Mouse (Mus musculus): ENCODE data around the gene 4930524B15Rik. TPM values are rescaled to one million over a fixed set of nuclear protein-coding genes. Genes with fewer than 3 reads are reported as not detected.

The 4930524B15Rik gene
- polyA plus RNA-seq, 1 experiment, result 0.12 TPM

DNA sequence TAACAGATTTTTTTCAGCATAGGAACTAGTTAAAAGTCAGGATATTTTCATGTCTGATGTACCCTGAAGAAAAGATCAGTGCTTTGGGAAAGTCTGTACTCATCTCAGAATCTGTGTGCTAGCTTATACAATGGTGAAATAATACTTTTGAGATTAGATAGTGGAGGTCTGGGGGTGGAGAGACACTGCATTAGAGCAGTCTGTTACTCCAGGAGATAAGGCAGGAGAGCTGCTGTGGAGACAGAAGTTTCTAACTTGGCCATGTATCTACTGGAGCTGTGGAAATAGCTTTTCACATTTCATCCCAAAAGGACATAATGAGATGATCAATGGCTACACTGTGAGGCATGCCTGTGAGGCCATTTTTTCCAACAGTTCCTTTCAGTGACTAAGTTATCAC, 17.9 kb downstream of the 4930524B15Rik start:
- no peak overlapping the region for H3K4me3 ChIP-seq (ENCODE audit: control insufficient read depth, insufficient read depth, low read length)
- TF ChIP-seq CTCF (IDR thresholded peaks at IDR 0.05; ENCODE audit: borderline replicate concordance, control insufficient read depth, extremely low read depth, insufficient read depth, low read length, poor library complexity) (no peak), POLR2A (IDR thresholded peaks at IDR 0.05; ENCODE audit: control insufficient read depth, extremely low read depth, insufficient read depth, low read length, poor library complexity) (no peak)

DNA sequence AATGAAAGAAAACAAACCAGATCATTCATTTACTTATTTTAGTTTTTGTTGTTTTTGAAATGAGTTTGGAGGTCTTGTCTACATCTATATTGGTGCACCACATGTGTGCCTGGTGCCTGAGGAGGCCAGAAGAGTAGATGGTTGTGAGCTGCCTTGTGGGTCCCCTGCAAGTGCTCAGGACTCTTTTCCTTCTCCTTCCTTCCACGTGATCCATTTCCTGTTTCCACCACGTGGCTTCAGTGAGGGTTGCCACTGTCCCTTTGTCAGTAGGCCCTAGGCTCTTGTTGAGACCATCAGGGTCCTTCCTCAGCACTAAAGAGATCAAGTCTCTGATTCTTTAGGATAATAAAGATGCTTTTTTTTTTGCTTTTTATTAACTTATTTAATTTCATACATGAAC, 19.4 kb downstream of the 4930524B15Rik start:
- TF ChIP-seq CTCF (IDR thresholded peaks at IDR 0.05; ENCODE audit: borderline replicate concordance, control insufficient read depth, extremely low read depth, insufficient read depth, low read length, poor library complexity) (no peak), POLR2A (IDR thresholded peaks at IDR 0.05; ENCODE audit: control insufficient read depth, extremely low read depth, insufficient read depth, low read length, poor library complexity) (no peak)
- 19% methylated on average over 2 of the region's 2 CpGs for WGBS
- no peak overlapping the region for H3K27ac ChIP-seq (ENCODE audit: control insufficient read depth, insufficient read depth, low read length)
- peaks cover 4% of the 10 kb centered on the region for H3K4me1 ChIP-seq (replicated peaks; ENCODE audit: control insufficient read depth, insufficient read depth, low read length)
- no peak overlapping the region for H3K4me3 ChIP-seq (ENCODE audit: control insufficient read depth, insufficient read depth, low read length)
- DNase-seq, result no peak
- no peaks in the 10 kb centered on the region for H3K27me3 ChIP-seq (ENCODE audit: control insufficient read depth, insufficient read depth, low read length)
- no peaks in the 10 kb centered on the region for H3K36me3 ChIP-seq (ENCODE audit: control insufficient read depth, insufficient read depth, low read length)

More for the DNA sequence above, 17.9 kb downstream of the 4930524B15Rik start:
- Histone ChIP-seq H3K27me3 (ENCODE audit: control insufficient read depth, insufficient read depth, low read length) (no peaks in the 10 kb centered on the region), H3K36me3 (ENCODE audit: control insufficient read depth, insufficient read depth, low read length) (no peaks in the 10 kb centered on the region), H3K27ac (ENCODE audit: control insufficient read depth, insufficient read depth, low read length) (no peak overlapping the region), H3K4me1 (replicated peaks; ENCODE audit: control insufficient read depth, insufficient read depth, low read length) (peaks cover 4% of the 10 kb centered on the region)
- DNase-seq, result no peak

DNA sequence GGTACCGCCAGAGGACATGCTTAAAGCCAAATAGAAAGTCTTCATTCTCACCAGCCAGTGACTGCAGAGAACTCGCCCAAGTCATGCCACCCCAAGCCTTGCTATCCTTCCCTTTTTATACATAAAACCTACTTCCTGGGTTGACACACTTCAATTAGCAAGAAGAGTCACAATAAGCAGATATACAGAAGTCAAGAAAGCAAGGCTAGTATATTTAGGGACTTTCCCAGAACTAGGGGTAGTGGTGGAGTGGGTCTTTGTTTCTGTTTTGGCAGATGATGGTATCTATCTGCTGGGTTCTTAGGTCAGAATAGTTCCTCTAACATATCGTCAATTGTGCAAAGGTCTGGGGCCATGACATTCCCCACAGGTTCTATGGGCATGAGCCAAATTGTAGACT, 27.1 kb downstream of the 4930524B15Rik start:
- Histone ChIP-seq H3K36me3 (ENCODE audit: control insufficient read depth, insufficient read depth, low read length) (no peaks in the 10 kb centered on the region), H3K4me3 (ENCODE audit: control insufficient read depth, insufficient read depth, low read length) (no peak overlapping the region), H3K27me3 (ENCODE audit: control insufficient read depth, insufficient read depth, low read length) (no peaks in the 10 kb centered on the region), H3K27ac (ENCODE audit: control insufficient read depth, insufficient read depth, low read length) (no peak overlapping the region), H3K4me1 (replicated peaks; ENCODE audit: control insufficient read depth, insufficient read depth, low read length) (peaks cover 4% of the 10 kb centered on the region)
- WGBS, result 82% methylated on average over 3 of the region's 3 CpGs
- DNase-seq, result no peak
- no peak for TF ChIP-seq CTCF (IDR thresholded peaks at IDR 0.05; ENCODE audit: borderline replicate concordance, control insufficient read depth, extremely low read depth, insufficient read depth, low read length, poor library complexity)
- no peak for TF ChIP-seq POLR2A (IDR thresholded peaks at IDR 0.05; ENCODE audit: control insufficient read depth, extremely low read depth, insufficient read depth, low read length, poor library complexity)

DNA sequence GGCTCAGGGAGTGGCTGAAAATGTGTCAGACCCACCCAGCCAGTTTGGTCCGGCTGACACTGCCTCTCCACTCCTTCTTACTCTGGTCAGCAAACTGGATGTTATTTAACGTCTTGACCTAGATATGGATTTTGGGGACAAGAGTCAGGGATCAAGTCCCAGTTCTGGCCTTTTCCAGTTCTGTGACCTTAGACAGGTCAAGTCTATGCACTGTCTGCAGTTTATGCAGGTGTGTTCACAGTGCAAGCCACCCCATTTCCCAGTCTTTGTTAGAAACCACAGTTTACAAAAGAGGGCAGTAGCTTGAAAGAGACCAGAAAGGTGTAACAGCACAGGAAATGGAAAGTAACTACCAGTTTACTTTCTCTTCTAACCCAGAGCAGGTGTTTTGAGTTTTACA, 34.3 kb downstream of the 4930524B15Rik start:
- 28% methylated on average over 2 of the region's 2 CpGs for WGBS
- no peak for TF ChIP-seq POLR2A (IDR thresholded peaks at IDR 0.05; ENCODE audit: control insufficient read depth, extremely low read depth, insufficient read depth, low read length, poor library complexity)
- no peak for TF ChIP-seq CTCF (IDR thresholded peaks at IDR 0.05; ENCODE audit: borderline replicate concordance, control insufficient read depth, extremely low read depth, insufficient read depth, low read length, poor library complexity)
- Histone ChIP-seq H3K27ac (ENCODE audit: control insufficient read depth, insufficient read depth, low read length) (peak overlapping the region; percentile 96), H3K36me3 (ENCODE audit: control insufficient read depth, insufficient read depth, low read length) (peaks cover 12% of the 10 kb centered on the region), H3K4me1 (replicated peaks; ENCODE audit: control insufficient read depth, insufficient read depth, low read length) (peaks cover 35% of the 10 kb centered on the region), H3K27me3 (ENCODE audit: control insufficient read depth, insufficient read depth, low read length) (no peaks in the 10 kb centered on the region), H3K4me3 (ENCODE audit: control insufficient read depth, insufficient read depth, low read length) (no peak overlapping the region)
- DNase-seq, result peak; percentile 72

DNA sequence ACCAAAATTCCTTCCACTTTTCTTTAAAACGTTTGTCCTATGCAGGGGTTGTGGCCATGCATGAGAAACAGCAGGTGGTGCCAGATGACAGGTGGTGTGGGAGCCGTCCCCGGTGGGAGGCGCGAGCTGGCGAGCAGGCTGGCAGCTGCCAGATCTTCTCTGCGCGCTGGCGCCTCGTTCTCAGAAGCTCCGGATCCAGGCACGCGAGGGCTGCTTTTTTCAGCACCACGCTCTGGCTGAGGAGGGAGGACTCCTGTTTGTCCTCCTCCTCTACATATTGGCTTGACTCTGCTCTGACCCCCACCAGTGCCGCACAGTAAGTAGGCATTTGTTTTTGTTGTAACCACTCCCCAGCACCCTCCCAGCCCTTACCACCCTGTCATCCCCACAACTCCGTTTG, 34.9 kb downstream of the 4930524B15Rik start, which contains the start of gene Nsg2:
Nsg2 (plus strand) TSS at position 183 of the 400 bp plus-strand sequence.
- H3K36me3 ChIP-seq (ENCODE audit: control insufficient read depth, insufficient read depth, low read length), result peaks cover 15% of the 10 kb centered on the region
- no peaks in the 10 kb centered on the region for H3K27me3 ChIP-seq (ENCODE audit: control insufficient read depth, insufficient read depth, low read length)
- under 1% methylated on average over 16 of the region's 16 CpGs for WGBS
- peak within 1 kb of the TSS; percentile 96 for H3K27ac ChIP-seq (ENCODE audit: control insufficient read depth, insufficient read depth, low read length)
- H3K4me1 ChIP-seq (replicated peaks; ENCODE audit: control insufficient read depth, insufficient read depth, low read length), result peaks cover 35% of the 10 kb centered on the region
- peak within 1 kb of the TSS; percentile 60 for H3K4me3 ChIP-seq (ENCODE audit: control insufficient read depth, insufficient read depth, low read length)
- peak; percentile 91 for DNase-seq
- TF ChIP-seq POLR2A (IDR thresholded peaks at IDR 0.05; ENCODE audit: control insufficient read depth, extremely low read depth, insufficient read depth, low read length, poor library complexity) (peak; percentile 93), CTCF (IDR thresholded peaks at IDR 0.05; ENCODE audit: borderline replicate concordance, control insufficient read depth, extremely low read depth, insufficient read depth, low read length, poor library complexity) (peak; percentile 88)

DNA sequence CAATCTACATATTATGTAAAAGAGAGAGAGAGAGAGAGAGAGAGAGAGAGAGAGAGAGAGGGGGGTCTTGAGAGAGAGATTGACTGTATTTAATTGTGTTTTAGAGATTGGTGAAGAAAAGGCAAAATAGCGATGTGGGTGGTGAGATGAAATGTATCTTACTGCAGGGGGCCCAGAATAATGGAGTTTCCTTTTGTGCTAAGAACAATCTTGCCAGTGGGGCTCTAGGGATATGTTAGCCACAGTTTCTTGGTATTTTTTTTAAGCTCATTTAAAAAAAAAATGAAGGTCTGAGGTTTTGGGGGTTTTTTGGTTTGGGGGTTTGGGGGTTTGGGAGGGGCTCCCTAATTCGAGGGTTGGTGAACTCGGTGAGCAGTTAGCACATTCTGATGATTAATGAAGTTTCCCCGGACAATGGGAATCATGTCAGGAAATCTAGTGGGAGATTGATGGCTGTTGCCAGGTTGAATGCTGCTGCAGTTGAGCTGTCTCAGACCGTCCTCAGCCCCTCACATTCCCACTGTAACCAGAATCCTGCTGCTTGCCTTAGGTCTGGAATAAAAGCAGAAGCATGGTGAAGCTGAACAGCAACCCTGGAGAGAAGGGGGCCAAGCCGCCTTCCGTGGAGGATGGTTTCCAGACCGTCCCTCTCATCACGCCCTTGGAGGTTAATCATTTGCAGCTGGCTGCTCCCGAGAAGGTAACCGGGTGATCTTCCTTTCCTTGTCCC, 36.0 kb downstream of the 4930524B15Rik start:
- Histone ChIP-seq H3K4me3 (ENCODE audit: control insufficient read depth, insufficient read depth, low read length) (peak overlapping the region; percentile 49), H3K27me3 (ENCODE audit: control insufficient read depth, insufficient read depth, low read length) (no peaks in the 10 kb centered on the region), H3K27ac (ENCODE audit: control insufficient read depth, insufficient read depth, low read length) (peak overlapping the region; percentile 55), H3K36me3 (ENCODE audit: control insufficient read depth, insufficient read depth, low read length) (peaks cover 26% of the 10 kb centered on the region), H3K4me1 (replicated peaks; ENCODE audit: control insufficient read depth, insufficient read depth, low read length) (peaks cover 35% of the 10 kb centered on the region)
- WGBS, result 48% methylated on average over 11 of the region's 11 CpGs
- TF ChIP-seq CTCF (IDR thresholded peaks at IDR 0.05; ENCODE audit: borderline replicate concordance, control insufficient read depth, extremely low read depth, insufficient read depth, low read length, poor library complexity), result no peak
- TF ChIP-seq POLR2A (IDR thresholded peaks at IDR 0.05; ENCODE audit: control insufficient read depth, extremely low read depth, insufficient read depth, low read length, poor library complexity), result no peak
- DNase-seq, result peak; percentile 27
